Mouse (Mus musculus): ENCODE results near the gene Rassf8. TPM values are rescaled to one million over a fixed set of nuclear protein-coding genes. Genes with fewer than 3 reads are reported as not detected.

Rassf8 gene
- polyA plus RNA-seq, 1 experiment from 2014 or later: 7.0 TPM

- Histone ChIP-seq H3K9ac (no peak overlapping the region), H3K9me3 (replicated peaks) (no peaks in the 10 kb centered on the region), H3K4me1 (no peaks in the 10 kb centered on the region), H3K27me3 (no peaks in the 10 kb centered on the region), H3K4me3 (no peak overlapping the region), H3K4me2 (replicated peaks) (no peak overlapping the region), H3K36me3 (no peaks in the 10 kb centered on the region), H3K27ac (no peak overlapping the region)
- no peak for ATAC-seq (ENCODE audit: low FRiP score)
- WGBS: 92% methylated on average over 6 of the region's 6 CpGs
These were observed 7.9 kb downstream of the Rassf8 start for GRCm38 (mm10) chr6:145754416-145754815.

- Histone ChIP-seq H3K9ac (no peak overlapping the region), H3K27ac (no peak overlapping the region), H3K4me1 (no peaks in the 10 kb centered on the region), H3K36me3 (no peaks in the 10 kb centered on the region), H3K4me2 (replicated peaks) (no peak overlapping the region), H3K9me3 (replicated peaks) (no peaks in the 10 kb centered on the region), H3K27me3 (no peaks in the 10 kb centered on the region), H3K4me3 (no peak overlapping the region)
- WGBS: 77% methylated on average over 14 of the region's 14 CpGs
- ATAC-seq (ENCODE audit: low FRiP score): no peak
These were observed 9.5 kb downstream of the Rassf8 start for GRCm38 (mm10) chr6:145755942-145756639.

- no peak overlapping the region for H3K9ac ChIP-seq
- H3K9me3 ChIP-seq (replicated peaks): no peaks in the 10 kb centered on the region
- WGBS: 84% methylated on average over 6 of the region's 6 CpGs
- ATAC-seq (ENCODE audit: low FRiP score): no peak
- H3K4me3 ChIP-seq: no peak overlapping the region
- H3K36me3 ChIP-seq: no peaks in the 10 kb centered on the region
- H3K27ac ChIP-seq: no peak overlapping the region
- H3K4me2 ChIP-seq (replicated peaks): no peak overlapping the region
- H3K27me3 ChIP-seq: no peaks in the 10 kb centered on the region
- H3K4me1 ChIP-seq: no peaks in the 10 kb centered on the region
These were observed 10.1 kb downstream of the Rassf8 start for GRCm38 (mm10) chr6:145756640-145757005.

GRCm38 (mm10) chr6:145757346-145757745, 10.8 kb downstream of the Rassf8 start:
- no peak overlapping the region for H3K4me3 ChIP-seq
- H3K27ac ChIP-seq: no peak overlapping the region
- no peaks in the 10 kb centered on the region for H3K9me3 ChIP-seq (replicated peaks)
- no peak overlapping the region for H3K9ac ChIP-seq
- no peaks in the 10 kb centered on the region for H3K4me1 ChIP-seq
- no peak for ATAC-seq (ENCODE audit: low FRiP score)
- no peak overlapping the region for H3K4me2 ChIP-seq (replicated peaks)
- WGBS: 78% methylated on average over 3 of the region's 3 CpGs
- H3K36me3 ChIP-seq: no peaks in the 10 kb centered on the region
- H3K27me3 ChIP-seq: no peaks in the 10 kb centered on the region

GRCm38 (mm10) chr6:145758685-145759084, 12.1 kb downstream of the Rassf8 start:
- Histone ChIP-seq H3K4me1 (no peaks in the 10 kb centered on the region), H3K27me3 (no peaks in the 10 kb centered on the region), H3K9ac (no peak overlapping the region), H3K9me3 (replicated peaks) (no peaks in the 10 kb centered on the region), H3K4me2 (replicated peaks) (no peak overlapping the region), H3K4me3 (no peak overlapping the region), H3K36me3 (no peaks in the 10 kb centered on the region), H3K27ac (no peak overlapping the region)
- WGBS: 83% methylated on average over 10 of the region's 10 CpGs
- no peak for ATAC-seq (ENCODE audit: low FRiP score)

- Histone ChIP-seq H3K4me3 (no peak overlapping the region), H3K9ac (no peak overlapping the region), H3K36me3 (no peaks in the 10 kb centered on the region), H3K4me2 (replicated peaks) (no peak overlapping the region), H3K9me3 (replicated peaks) (no peaks in the 10 kb centered on the region), H3K27ac (no peak overlapping the region), H3K27me3 (no peaks in the 10 kb centered on the region), H3K4me1 (no peaks in the 10 kb centered on the region)
- no peak for ATAC-seq (ENCODE audit: low FRiP score)
- WGBS: 88% methylated on average over 2 of the region's 2 CpGs
These were observed 12.9 kb downstream of the Rassf8 start for GRCm38 (mm10) chr6:145759432-145759831.

- WGBS: 87% methylated on average over 4 of the region's 4 CpGs
- H3K4me3 ChIP-seq: no peak overlapping the region
- no peak for ATAC-seq (ENCODE audit: low FRiP score)
These were observed 13.9 kb downstream of the Rassf8 start for GRCm38 (mm10) chr6:145760246-145761016.

GRCm38 (mm10) chr6:145761151-145761935, 14.8 kb downstream of the Rassf8 start:
- no peak for ATAC-seq (ENCODE audit: low FRiP score)

More at GRCm38 (mm10) chr6:145760246-145761016, 13.9 kb downstream of the Rassf8 start:
- Histone ChIP-seq H3K27me3 (no peaks in the 10 kb centered on the region), H3K9me3 (replicated peaks) (no peaks in the 10 kb centered on the region), H3K4me1 (no peaks in the 10 kb centered on the region), H3K4me2 (replicated peaks) (no peak overlapping the region), H3K9ac (no peak overlapping the region), H3K27ac (no peak overlapping the region), H3K36me3 (no peaks in the 10 kb centered on the region)

GRCm38 (mm10) chr6:145762016-145762415, 15.5 kb downstream of the Rassf8 start:
- no peak for ATAC-seq (ENCODE audit: low FRiP score)
- H3K4me1 ChIP-seq: no peaks in the 10 kb centered on the region
- WGBS: 92% methylated on average over 3 of the region's 3 CpGs

More at GRCm38 (mm10) chr6:145761151-145761935, 14.8 kb downstream of the Rassf8 start:
- Histone ChIP-seq H3K27ac (no peak overlapping the region), H3K36me3 (no peaks in the 10 kb centered on the region), H3K9ac (no peak overlapping the region), H3K27me3 (no peaks in the 10 kb centered on the region), H3K4me2 (replicated peaks) (no peak overlapping the region), H3K4me1 (no peaks in the 10 kb centered on the region), H3K4me3 (no peak overlapping the region), H3K9me3 (replicated peaks) (no peaks in the 10 kb centered on the region)
- 91% methylated on average over 3 of the region's 3 CpGs for WGBS

GRCm38 (mm10) chr6:145763051-145763450, 16.5 kb downstream of the Rassf8 start:
- H3K27ac ChIP-seq: no peak overlapping the region
- H3K4me3 ChIP-seq: no peak overlapping the region
- H3K4me2 ChIP-seq (replicated peaks): no peak overlapping the region
- no peaks in the 10 kb centered on the region for H3K27me3 ChIP-seq
- no peak for ATAC-seq (ENCODE audit: low FRiP score)
- H3K36me3 ChIP-seq: no peaks in the 10 kb centered on the region
- H3K9ac ChIP-seq: no peak overlapping the region
- WGBS: 88% methylated on average over 4 of the region's 4 CpGs
- H3K9me3 ChIP-seq (replicated peaks): no peaks in the 10 kb centered on the region
- no peaks in the 10 kb centered on the region for H3K4me1 ChIP-seq

More at GRCm38 (mm10) chr6:145762016-145762415, 15.5 kb downstream of the Rassf8 start:
- no peak overlapping the region for H3K27ac ChIP-seq
- H3K9ac ChIP-seq: no peak overlapping the region
- H3K4me3 ChIP-seq: no peak overlapping the region
- no peaks in the 10 kb centered on the region for H3K27me3 ChIP-seq
- H3K36me3 ChIP-seq: no peaks in the 10 kb centered on the region
- H3K9me3 ChIP-seq (replicated peaks): no peaks in the 10 kb centered on the region
- no peak overlapping the region for H3K4me2 ChIP-seq (replicated peaks)

- Histone ChIP-seq H3K4me2 (replicated peaks) (no peak overlapping the region), H3K9ac (no peak overlapping the region), H3K4me1 (no peaks in the 10 kb centered on the region), H3K36me3 (no peaks in the 10 kb centered on the region), H3K27me3 (no peaks in the 10 kb centered on the region), H3K9me3 (replicated peaks) (no peaks in the 10 kb centered on the region), H3K27ac (no peak overlapping the region), H3K4me3 (no peak overlapping the region)
- ATAC-seq (ENCODE audit: low FRiP score): no peak
- 68% methylated on average over 7 of the region's 7 CpGs for WGBS
These were observed 18.5 kb downstream of the Rassf8 start for GRCm38 (mm10) chr6:145765011-145765410.

- no peak overlapping the region for H3K4me2 ChIP-seq (replicated peaks)
- no peaks in the 10 kb centered on the region for H3K36me3 ChIP-seq
- ATAC-seq (ENCODE audit: low FRiP score): no peak
- H3K27ac ChIP-seq: no peak overlapping the region
- H3K4me3 ChIP-seq: no peak overlapping the region
- H3K9ac ChIP-seq: no peak overlapping the region
- 85% methylated on average over 6 of the region's 6 CpGs for WGBS
- H3K9me3 ChIP-seq (replicated peaks): no peaks in the 10 kb centered on the region
- H3K27me3 ChIP-seq: no peaks in the 10 kb centered on the region
- H3K4me1 ChIP-seq: peaks cover 4% of the 10 kb centered on the region
These were observed 20.4 kb downstream of the Rassf8 start for GRCm38 (mm10) chr6:145766971-145767370.

Data from hindbrain, embryonic 12.5 days (tissue).